Mouse (Mus musculus) spleen, adult 12 weeks (tissue): ENCODE measurements around the gene Man2a1.

Experiments
- DNase-seq: peaks from one replicate; pipeline ENCODE4 v3.0.0; 2022; ENCODE audit warnings: low spot score

Gene Man2a1

GRCm38 (mm10) chr17:64603134-64603533 lies 2.6 kb downstream of the Man2a1 start:
- DNase-seq = no peak

GRCm38 (mm10) chr17:64603534-64603933 lies 3.0 kb downstream of the Man2a1 start:
- DNase-seq = no peak

- no peak for DNase-seq
Measured at GRCm38 (mm10) chr17:64604163-64604562, 3.6 kb downstream of the Man2a1 start.

DNA sequence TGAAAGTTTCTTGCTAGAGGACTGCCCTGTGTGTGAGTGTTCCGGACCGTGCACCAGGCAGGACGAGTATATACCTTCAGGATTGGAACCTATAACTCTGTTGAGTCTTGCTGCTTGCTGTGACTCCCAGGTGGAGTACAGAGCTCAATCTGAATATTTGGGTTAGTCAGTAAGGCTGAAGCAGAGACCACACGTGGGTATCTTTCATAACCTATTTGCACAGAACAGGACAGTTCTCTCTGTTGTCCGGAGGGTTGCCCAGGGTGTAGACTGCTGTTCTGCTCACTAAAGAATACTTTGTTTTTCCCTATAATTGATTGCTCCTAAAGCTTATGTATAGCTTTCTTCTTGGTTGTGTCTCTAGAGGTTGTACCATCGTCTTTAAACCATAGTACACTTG lies 7.7 kb downstream of the Man2a1 start:
- DNase-seq = no peak

GRCm38 (mm10) chr17:64608923-64609598 lies 8.5 kb downstream of the Man2a1 start:
- DNase-seq = no peak

GRCm38 (mm10) chr17:64609741-64610140 lies 9.2 kb downstream of the Man2a1 start:
- DNase-seq = no peak

- DNase-seq = no peak
Measured at GRCm38 (mm10) chr17:64611426-64611825, 10.9 kb downstream of the Man2a1 start.

DNA sequence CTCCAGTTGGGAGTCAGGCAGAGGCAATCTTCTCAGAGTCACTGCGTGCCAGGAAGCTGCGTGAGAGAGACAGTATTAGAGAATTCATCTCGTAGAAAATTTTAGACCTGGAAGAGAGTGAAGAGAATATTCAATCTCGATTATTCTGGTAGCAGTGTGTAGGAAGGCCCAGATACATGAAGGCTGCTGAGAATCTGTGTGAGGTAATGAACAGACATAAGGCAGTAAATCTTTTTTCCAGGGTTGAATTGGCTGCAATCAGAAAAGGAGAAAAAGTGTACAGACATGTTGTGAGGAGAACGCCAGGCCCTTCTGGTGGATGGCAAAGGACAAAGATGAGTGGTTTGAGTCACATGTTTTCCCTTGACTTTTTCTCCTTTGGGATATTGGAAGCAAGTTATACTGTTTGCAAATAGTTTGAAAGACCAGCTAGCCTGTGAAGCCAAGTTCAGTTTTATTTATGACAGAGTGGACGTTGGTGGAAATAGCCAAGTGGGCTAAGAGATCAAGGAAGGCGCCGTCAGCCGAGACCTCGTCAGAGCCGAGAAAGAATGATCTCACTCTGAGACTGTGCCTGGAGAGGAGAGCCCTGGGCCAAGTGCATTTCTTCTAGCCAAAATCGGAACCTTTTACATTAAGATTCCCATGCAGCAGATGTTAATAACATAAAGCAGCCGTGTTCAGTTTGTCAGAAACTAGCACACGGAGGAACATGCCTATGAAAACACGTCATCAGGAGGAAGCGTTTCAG lies 11.8 kb downstream of the Man2a1 start:
- DNase-seq = no peak

DNA sequence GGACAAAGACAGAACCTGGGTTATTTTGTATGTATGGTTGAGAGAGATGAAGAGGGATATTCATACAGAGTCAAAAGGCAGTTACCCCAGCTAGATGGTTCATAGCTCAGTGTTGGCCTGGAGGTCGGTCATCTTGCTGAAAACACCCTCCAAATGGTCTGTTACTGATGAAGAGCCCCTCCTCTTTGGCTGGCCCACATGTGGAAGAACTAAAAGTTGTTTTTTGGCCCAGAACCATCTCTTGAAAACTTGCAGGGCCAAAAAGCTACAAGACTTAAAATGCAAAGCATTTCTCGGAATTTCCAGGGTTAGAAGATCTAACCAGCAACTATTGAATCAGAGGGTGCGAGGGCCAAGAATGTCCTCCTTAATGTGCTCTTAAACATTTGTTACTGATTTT lies 12.4 kb downstream of the Man2a1 start:
- DNase-seq = no peak

DNA sequence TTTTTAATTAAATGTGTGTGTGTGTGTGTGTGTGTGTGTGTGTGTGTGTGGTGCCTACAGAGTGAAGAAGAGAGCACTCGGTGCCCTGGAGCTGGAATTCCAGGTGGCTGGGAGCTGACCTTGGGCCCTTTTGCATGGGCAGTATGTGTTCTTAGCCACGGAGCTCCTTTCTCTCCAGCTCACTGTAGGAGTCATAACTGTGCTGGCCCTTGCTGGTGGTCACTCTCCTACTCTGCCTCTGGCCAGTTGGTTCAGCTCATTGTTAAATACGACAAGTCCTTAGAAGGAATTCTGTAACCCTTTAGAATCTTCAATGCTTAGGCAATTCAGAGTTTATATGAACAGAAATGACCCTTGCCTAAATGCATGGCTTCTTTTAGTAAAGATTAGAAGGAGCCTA lies 12.8 kb downstream of the Man2a1 start:
- DNase-seq = no peak

- DNase-seq = no peak
Measured at GRCm38 (mm10) chr17:64614804-64615203, 14.3 kb downstream of the Man2a1 start.

- no peak for DNase-seq
Measured at GRCm38 (mm10) chr17:64615420-64615819, 14.9 kb downstream of the Man2a1 start.

DNA sequence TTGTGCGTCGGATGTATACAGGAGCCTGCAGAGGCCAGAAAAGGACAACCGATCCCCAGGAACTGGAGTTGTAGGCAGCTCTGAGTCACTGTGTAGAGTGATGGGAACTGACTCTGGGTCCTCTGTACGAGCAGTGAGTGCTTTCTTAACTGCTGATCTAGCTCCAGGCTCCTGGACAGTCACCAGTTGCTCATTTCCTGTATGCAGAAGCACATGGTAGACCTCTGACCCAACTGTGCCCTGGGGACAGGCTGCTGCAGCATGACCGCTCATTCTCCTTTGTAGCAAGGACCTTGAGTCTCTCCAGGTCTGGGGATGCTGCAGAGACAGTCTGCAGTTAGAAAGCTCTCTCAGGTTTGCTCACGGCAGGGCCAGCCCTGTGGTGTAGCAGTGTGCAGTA lies 15.7 kb downstream of the Man2a1 start:
- no peak for DNase-seq

DNA sequence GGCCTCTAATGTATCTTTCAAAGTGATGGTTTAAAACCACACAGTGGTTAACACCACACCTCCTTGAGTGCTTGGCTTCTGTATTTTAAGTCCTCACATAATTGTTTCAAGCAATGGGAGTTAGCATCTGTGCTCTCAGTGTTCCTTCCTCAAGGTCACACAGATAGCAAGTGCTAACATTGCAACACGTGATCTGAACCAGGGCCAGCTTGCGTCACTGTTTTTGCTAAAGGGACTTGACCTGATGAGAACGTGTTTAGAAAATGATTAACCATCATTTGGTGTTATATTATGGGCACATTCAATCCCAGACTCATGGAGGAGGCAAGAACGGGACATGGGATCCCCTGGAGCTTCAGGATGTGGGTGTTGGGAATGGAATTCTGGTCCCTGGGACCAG lies 17.3 kb downstream of the Man2a1 start:
- no peak for DNase-seq

DNA sequence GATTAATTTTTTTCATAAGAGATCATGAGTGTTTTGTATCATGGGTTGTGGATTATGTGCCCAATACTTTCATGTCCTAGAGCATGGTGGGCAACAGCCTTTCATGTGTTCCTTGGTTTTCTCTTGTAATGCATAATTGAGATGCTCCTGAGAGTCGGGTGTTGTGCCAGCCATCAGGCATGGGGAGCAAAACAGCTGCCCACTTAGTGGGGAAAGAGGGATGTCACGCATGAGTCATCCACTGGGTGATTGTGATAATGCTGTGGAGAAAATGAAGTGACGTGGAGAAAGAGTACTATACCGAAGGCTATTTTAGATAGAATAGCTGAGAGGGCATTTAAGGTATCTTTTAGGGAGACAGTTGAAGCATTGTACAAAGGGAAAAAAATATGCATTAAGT lies 18.5 kb downstream of the Man2a1 start:
- no peak for DNase-seq

DNA sequence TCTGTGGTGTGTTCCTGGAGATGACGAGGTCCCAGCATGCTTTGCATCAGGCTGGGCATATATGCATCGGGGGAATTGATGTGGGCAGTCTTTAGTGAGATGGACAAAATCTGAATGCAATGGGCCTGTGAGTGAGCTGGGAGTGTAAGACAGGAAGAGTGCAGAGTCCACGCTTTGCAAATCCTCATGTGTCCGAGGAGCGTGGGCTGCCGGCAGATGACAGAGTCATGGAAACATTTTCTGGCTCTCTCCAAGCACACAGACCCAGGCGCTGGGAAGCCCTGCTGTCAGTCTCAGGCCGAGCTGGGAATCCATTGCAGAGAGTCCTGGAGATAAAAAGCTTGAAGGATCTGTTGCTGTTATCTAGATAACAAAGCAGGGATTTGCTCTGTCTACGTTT lies 19.6 kb downstream of the Man2a1 start:
- no peak for DNase-seq

DNA sequence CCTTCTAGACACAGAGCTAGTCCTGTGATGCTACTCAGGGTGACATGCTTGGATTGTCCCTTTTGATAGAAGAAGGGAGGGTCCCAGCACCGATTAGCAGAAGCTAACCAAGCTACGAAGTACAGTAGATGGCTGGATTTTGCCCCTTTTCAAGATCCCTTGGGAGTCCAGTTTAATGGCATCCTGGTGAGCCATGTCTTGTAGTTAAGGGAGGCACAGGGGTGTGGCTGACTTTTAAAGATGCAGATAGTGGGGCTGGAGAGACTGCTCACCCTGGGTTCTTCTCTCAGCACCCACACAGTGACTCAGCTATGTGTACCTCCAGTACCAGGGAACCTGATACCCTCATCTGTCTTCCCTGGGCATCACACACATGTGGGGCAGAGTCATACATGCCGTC lies 20.1 kb downstream of the Man2a1 start:
- no peak for DNase-seq

DNA sequence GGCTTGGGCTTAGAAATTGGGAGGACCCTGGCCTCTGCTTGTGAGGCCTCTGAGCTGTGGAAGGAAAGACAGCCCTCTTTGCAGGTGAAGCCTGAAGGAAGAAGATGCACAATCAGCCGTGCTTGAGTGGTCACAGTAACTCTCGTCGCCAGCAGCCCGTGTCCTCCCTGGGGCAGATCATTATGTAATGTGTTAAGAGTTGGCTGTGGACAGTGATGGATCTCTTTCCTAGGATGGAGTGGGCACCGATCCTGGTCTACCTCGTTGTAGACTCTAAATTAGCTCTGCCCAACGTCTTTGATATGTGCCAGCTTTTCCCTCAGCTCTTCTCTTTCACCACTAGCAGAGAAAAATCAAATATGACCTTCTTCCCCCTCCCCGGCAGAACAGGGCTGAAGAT lies 20.7 kb downstream of the Man2a1 start:
- no peak for DNase-seq

GRCm38 (mm10) chr17:64621649-64622351 lies 21.3 kb downstream of the Man2a1 start:
- DNase-seq = no peak

- DNase-seq = no peak
Measured at GRCm38 (mm10) chr17:64622352-64622886, 21.9 kb downstream of the Man2a1 start.

DNA sequence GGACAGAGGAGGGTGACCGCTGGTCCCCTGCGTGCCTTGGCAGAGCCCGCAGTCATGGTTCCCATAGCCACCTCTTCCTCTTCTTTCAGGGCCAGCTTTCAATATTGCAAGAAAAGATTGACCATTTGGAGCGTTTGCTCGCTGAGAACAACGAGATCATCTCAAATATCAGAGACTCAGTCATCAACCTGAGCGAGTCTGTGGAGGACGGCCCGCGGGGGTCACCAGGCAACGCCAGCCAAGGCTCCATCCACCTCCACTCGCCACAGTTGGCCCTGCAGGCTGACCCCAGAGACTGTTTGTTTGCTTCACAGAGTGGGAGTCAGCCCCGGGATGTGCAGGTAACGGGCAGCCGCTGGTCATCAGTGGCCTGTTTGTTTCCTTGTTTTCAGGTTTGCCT lies 23.9 kb downstream of the Man2a1 start:
- no peak for DNase-seq

DNA sequence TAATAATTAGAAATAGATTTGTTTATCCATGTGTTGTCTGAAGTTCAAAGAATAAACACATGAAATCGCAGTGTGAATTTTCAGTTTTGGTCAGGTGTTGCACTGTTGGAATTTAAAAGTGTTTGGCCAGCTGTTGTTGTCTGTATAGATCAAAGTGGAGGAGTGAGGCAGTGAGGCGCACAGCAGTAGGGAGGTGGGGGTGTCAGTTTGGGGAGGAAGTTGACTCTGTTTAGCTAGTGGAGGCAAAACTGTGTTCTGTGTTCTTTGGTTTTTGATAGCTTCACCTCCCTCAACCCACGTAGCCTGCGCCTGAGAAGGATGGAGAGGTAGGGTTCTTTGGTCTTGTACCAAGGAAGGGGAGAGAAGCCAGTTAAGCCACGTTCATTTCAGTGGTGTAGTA lies 28.3 kb downstream of the Man2a1 start:
- DNase-seq = no peak

DNA sequence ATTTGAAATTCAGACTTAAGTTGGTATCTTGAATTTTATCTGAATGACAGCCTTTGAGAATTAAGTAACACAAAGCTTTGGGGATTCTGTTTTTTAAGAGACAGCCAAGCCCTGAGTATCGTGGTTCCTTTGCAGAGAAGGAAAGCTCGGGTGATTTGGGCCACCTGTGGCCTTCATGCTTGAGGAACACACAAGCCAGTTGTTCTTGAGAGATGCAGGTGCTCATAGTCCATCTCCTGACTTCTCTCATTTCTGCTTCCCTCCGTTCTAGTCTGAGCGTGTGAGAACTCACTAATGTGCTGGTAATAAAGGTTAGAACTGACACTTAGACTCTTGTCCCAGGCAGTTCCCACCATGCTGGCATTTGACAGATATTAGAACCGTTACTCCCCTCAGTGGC lies 28.9 kb downstream of the Man2a1 start:
- no peak for DNase-seq
